Mouse (Mus musculus) liver, postnatal 0 days (tissue): Measurements from ENCODE around the gene Camta1.

ENCODE experiments used
- CTCF ChIP-seq: sonication (generic); IDR thresholded peaks from 2 replicates; pipeline ENCODE4 v1.5.1; 2016; ENCODE audit warnings: antibody characterized with exemption, low read depth
- EP300 ChIP-seq: IDR thresholded peaks from 2 replicates; pipeline ENCODE4 v1.6.1; 2016; ENCODE audit warnings: antibody characterized with exemption, low read depth, mild to moderate bottlenecking

DNA sequence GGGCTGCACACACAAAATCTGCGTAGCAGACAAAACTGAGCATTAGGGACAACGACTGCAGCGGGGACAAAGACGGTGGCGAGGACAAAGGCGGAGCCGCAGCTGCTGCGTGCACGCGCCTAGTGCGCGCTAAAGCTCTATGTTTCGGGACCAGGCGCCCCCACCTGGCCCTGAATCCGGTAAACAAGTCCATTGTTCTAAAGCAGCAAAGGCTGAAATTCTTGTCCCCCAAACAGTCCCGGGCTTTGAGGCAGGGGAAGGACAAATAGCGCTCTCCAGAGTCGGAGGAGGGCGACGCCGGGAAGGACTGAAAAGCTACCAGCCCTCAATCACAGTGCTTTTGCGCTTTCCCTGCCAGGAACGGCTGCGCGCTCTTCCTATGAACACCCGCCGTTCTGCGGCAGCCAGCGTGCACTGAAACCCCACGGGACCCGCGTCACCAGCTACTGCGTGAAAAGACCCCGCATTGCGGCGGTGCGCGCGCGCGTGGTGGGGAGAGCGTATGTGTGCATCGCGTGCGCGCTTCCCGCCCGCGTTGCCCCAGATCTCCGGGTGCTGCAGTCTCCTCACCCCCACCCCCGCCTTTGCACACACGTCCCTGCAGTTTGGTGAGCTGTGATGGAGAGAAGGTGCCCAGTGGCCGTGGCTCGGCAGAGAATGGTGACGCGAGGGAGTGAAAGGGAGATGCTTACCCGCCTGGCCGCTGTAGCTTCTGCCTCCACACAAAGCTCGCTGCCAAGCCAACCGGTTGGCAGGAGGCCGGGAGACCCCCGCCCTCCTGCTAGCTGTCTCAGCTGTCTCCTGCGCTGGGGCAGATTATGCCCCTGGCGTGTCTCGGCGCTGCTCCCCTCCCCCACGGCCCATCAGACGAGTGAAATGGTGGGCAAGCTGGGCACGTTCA lies 732.8 kb downstream of the Camta1 start:
- no peak for TF ChIP-seq CTCF
- TF ChIP-seq EP300, result no peak
